Comparison of ENCODE assay signal across 11 mouse cellular contexts in the genomic region with DNA sequence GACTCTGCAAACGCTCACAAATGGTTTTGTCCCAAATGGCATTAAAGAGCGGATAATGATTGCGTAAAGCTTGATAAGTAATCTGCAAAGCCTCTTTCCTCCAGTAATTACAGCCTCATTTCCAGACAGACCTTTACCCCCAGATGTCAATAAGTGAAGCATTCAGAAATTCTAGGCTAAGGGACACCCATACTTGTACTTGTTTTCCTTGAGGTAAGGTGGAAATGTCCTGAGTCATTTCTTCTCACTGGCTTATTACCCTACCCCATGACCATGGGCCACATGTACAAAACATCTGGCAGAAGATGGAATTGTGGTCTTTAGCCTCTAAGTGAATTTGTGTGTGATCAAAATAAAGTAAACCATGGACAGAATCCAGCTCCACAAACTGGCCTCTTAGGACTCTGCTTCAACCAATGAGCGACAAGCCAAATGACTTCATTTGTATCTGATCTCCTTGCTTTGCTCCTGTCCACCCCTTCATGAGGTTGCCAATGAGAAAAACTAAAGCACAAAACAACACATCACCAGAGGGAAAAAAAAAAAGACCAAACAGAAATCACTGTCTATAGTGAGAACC.
"Had no signal": no experiment of that assay in that cellular context is flagged by ENCODE, and none has a peak within 500 bp of the region (broad histone marks: within the 10 kb centered on the region; RNA-seq: fewer than 3 reads in every experiment).

No protein-coding gene starts in this region.

- H3K4me2 ChIP-seq: limb, embryonic 15.5 days; midbrain, embryonic 12.5 days; neural tube, embryonic 13.5 days; stomach, embryonic 15.5 days had no signal

- H3K9ac ChIP-seq: limb, embryonic 15.5 days; liver, embryonic 14.5 days; midbrain, embryonic 12.5 days; neural tube, embryonic 13.5 days; stomach, embryonic 15.5 days had no signal

- ATAC-seq: midbrain, embryonic 16.5 days had no signal

- H3K4me1 ChIP-seq: limb, embryonic 15.5 days; midbrain, embryonic 12.5 days; neural tube, embryonic 13.5 days; stomach, embryonic 15.5 days had no signal

- H3K36me3 ChIP-seq: limb, embryonic 15.5 days; midbrain, embryonic 12.5 days; neural tube, embryonic 13.5 days; stomach, embryonic 15.5 days had no signal

- H3K27me3 ChIP-seq: limb, embryonic 15.5 days; midbrain, embryonic 12.5 days; neural tube, embryonic 13.5 days; stomach, embryonic 15.5 days had no signal

- H3K9me3 ChIP-seq: limb, embryonic 15.5 days; midbrain, embryonic 12.5 days; neural tube, embryonic 13.5 days; stomach, embryonic 15.5 days had no signal

- DNase-seq: kidney, adult 11 months; kidney, postnatal 10 days; lung, adult 2 months; thymus, adult 2 months; thymus, postnatal 36 days had no signal

- H3K4me3 ChIP-seq: limb, embryonic 15.5 days; midbrain, embryonic 12.5 days; neural tube, embryonic 13.5 days; stomach, embryonic 15.5 days had no signal

- H3K27ac ChIP-seq: limb, embryonic 15.5 days; liver, embryonic 14.5 days; midbrain, embryonic 12.5 days; neural tube, embryonic 13.5 days; stomach, embryonic 15.5 days had no signal
